10 mouse cellular contexts compared by ENCODE assay signal in genomic region chr13:45924555-45924954, GRCm38 (mm10). TPM values are rescaled to one million over a fixed set of nuclear protein-coding genes. Genes with fewer than 3 reads are reported as not detected.
DNase-seq lines count a peak whose midpoint lies in the region; ATAC-seq and TF ChIP-seq lines count a peak whose summit lies in the region.
"Had no signal": no experiment of that assay in that cellular context is flagged by ENCODE, and none has a peak within 500 bp of the region (broad histone marks: within the 10 kb centered on the region; RNA-seq: fewer than 3 reads in every experiment).

No protein-coding gene starts in this region.

- TF ChIP-seq CTCF in gastrocnemius, adult 2 months (IDR thresholded peaks at IDR 0.05) = no peak

- no peak overlapping the region for H3K4me2 ChIP-seq in embryonic facial prominence, embryonic 14.5 days (ENCODE audit: low read depth, low read length)
- H3K4me2 ChIP-seq: forebrain, embryonic 15.5 days had no signal

- no peak overlapping the region for H3K4me3 ChIP-seq in gastrocnemius, adult 2 months
- H3K4me3 ChIP-seq in embryonic facial prominence, embryonic 14.5 days (ENCODE audit: low read depth, low read length) = no peak overlapping the region
- H3K4me3 ChIP-seq in macrophage (ENCODE audit: inconsistent target) = peak overlapping the region; percentile 15
- H3K4me3 ChIP-seq: forebrain, embryonic 15.5 days had no signal

- no peak overlapping the region for H3K9ac ChIP-seq in embryonic facial prominence, embryonic 14.5 days (ENCODE audit: low read depth, low read length)
- H3K9ac ChIP-seq: forebrain, embryonic 15.5 days had no signal

- DNase-seq in gastrocnemius, adult 2 months = no peak
- no peak for DNase-seq in gastrocnemius, postnatal 14 days
- DNase-seq in 3T3-L1 (ENCODE audit: low read depth, low spot score) = peak; percentile 51
- peak; percentile 48 for DNase-seq in embryonic facial prominence, embryonic 14.5 days (ENCODE audit: low spot score)
- DNase-seq in adrenal gland, postnatal 25 days = no peak
- DNase-seq in right cerebral cortex, postnatal 14 days = no peak
- DNase-seq in adrenal gland, postnatal 14 days = no peak
- DNase-seq: midbrain, embryonic 14.5 days had no signal

- peak overlapping the region; percentile 10; the same call in 1 of the 2 replicates for H3K27ac ChIP-seq in gastrocnemius, adult 2 months
- peak overlapping the region; percentile 56; the same call in 1 of the 2 replicates for H3K27ac ChIP-seq in embryonic facial prominence, embryonic 14.5 days (replicated peaks; ENCODE audit: low read depth, low read length)
- peak overlapping the region; percentile 65 for H3K27ac ChIP-seq in macrophage
- H3K27ac ChIP-seq: forebrain, embryonic 15.5 days had no signal

- H3K9me3 ChIP-seq in embryonic facial prominence, embryonic 14.5 days (ENCODE audit: control insufficient read depth, low read length) = no peaks in the 10 kb centered on the region
- H3K9me3 ChIP-seq: forebrain, embryonic 15.5 days had no signal

- ATAC-seq in embryonic facial prominence, embryonic 14.5 days (ENCODE audit: low read depth) = no peak
- ATAC-seq: forebrain, embryonic 15.5 days had no signal

- H3K4me1 ChIP-seq in embryonic facial prominence, embryonic 14.5 days (ENCODE audit: control insufficient read depth, insufficient read depth, low read length) = peaks cover 12% of the 10 kb centered on the region; the same call in 1 of the 2 replicates

- WGBS in embryonic facial prominence, embryonic 14.5 days = 61% methylated on average over 7 of the region's 7 CpGs
- WGBS in macrophage (ENCODE audit: missing documents) = 3% methylated on average over 6 of the region's 7 CpGs

- peaks cover 55% of the 10 kb centered on the region; the same call in 1 of the 2 replicates for H3K79me2 ChIP-seq in macrophage (ENCODE audit: inconsistent target)

- intact Hi-C loops in gastrocnemius, adult 2 months (cut with DNase I) = no loop called here
- intact Hi-C loops in gastrocnemius, postnatal 14 days (cut with DNase I; ENCODE audit: low total_unique reads) = no loop called here

- no peaks in the 10 kb centered on the region for H3K36me3 ChIP-seq in embryonic facial prominence, embryonic 14.5 days (ENCODE audit: control insufficient read depth, insufficient read depth, low read length)
- H3K36me3 ChIP-seq in macrophage (ENCODE audit: inconsistent target) = no peaks in the 10 kb centered on the region
- H3K36me3 ChIP-seq: forebrain, embryonic 15.5 days had no signal

- no peaks in the 10 kb centered on the region for H3K27me3 ChIP-seq in embryonic facial prominence, embryonic 14.5 days (replicated peaks; ENCODE audit: control insufficient read depth, insufficient read depth, low read length)
- H3K27me3 ChIP-seq: forebrain, embryonic 15.5 days had no signal

RNA-seq across cellular contexts. Expression of gene Atxn1, which starts 40.3 kb away (rescaled TPM):
- total RNA-seq in gastrocnemius, adult 2 months (2021) = 10 to 100 TPM; 40.4 to 56.3 TPM
- total RNA-seq in gastrocnemius, postnatal 14 days (2021) = 10 to 100 TPM; 23.5 to 23.8 TPM
- 3.6 and 3.8 TPM in 2 replicates for polyA plus RNA-seq in embryonic facial prominence, embryonic 14.5 days (2014; fragmentation: Nextera tagmentation; extraction: Ambion mirVana)
- 100 to 1,000 TPM; 108 to 197 (median 141) TPM for total RNA-seq in macrophage (2018; cell fraction: chromatin; rRNA removed)
- total RNA-seq in macrophage (2018; cell fraction: cytosol; rRNA removed) = 10 to 100 TPM; 21.4 to 49.6 (median 36.0) TPM
- 100 to 1,000 TPM in 15 of 26 experiments, 10 to 100 TPM in 11; 58.4 to 174 (median 115) TPM for total RNA-seq in macrophage (2018; cell fraction: nucleus; rRNA removed)
- polyA plus RNA-seq in macrophage (2018) = 8.4 to 12.2 TPM (median 10.8 TPM) in 3 replicates
- 40.1 and 63.2 TPM in 2 replicates for total RNA-seq in adrenal gland, postnatal 25 days (2021)
- total RNA-seq in adrenal gland, postnatal 14 days (2021) = 32.4 and 34.6 TPM in 2 replicates

Comparison
In these comparisons a context has a peak if more than half of its experiments do, and no peak if none do; other contexts are left out.
1. DNase-seq: peak in 3T3-L1 (single experiment) and embryonic facial prominence, embryonic 14.5 days (single experiment); none in gastrocnemius, adult 2 months (single experiment), gastrocnemius, postnatal 14 days (single experiment), adrenal gland, postnatal 25 days (single experiment), right cerebral cortex, postnatal 14 days (single experiment) and adrenal gland, postnatal 14 days (single experiment).
2. H3K27ac ChIP-seq: peak in every context shown above with its lines; median percentile 65 in macrophage; 56 in embryonic facial prominence, embryonic 14.5 days; 10 in gastrocnemius, adult 2 months.